Mouse (Mus musculus): ENCODE data around the gene Gm11444.

GRCm38 (mm10) chr11:85889730-85890562, 39.8 kb upstream of the Gm11444 start:
- TF ChIP-seq CTCF (IDR thresholded peaks at IDR 0.05; ENCODE audit: low read depth) (no peak), EP300 (IDR thresholded peaks at IDR 0.05; ENCODE audit: low read depth) (no peak)

Data from liver, postnatal 0 days (tissue).